Mouse (Mus musculus) left cerebral cortex, postnatal 25 days (tissue): ENCODE measurements at regions not wholly inside any gene's neighbourhood (a gene's known extent, or its start where the extent isn't known, plus 50 kb on each side); places are given as distances from the start of the nearest gene placed in this dataset.

Source experiments
- DNase-seq, 2 experiments: peaks; one replicate each; pipeline ENCODE4 v3.0.0; 2022; ENCODE audit warnings: low spot score in 2 of 2, mixed read lengths in 1 of 2
- intact Hi-C: fragments of 180-260 bp; cut with DNase I; formaldehyde crosslinking; loops from one replicate; pipeline ENCODE4 v1.15.1; 2025

DNA sequence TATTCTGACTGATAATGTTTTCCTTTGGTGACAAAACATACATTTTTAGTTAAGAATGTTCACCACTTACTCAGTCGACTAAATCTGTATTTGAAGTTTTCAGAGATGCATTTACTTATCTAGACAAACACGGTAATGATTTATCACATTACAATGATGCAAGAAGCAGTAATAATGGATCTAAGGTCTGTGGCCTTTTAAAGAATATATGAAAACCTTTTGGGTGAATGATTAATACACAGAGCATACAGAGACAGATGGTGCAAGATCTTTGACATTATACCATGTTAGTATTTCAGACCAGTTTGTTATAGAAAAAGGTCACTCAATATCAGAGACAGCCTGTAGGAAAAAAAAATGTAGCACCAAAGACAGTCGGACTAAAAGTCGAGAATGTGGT is 1004.2 kb upstream of the Ncam2 start:
- DNase-seq, result no peak
- intact Hi-C loops, result no loop called here

DNA sequence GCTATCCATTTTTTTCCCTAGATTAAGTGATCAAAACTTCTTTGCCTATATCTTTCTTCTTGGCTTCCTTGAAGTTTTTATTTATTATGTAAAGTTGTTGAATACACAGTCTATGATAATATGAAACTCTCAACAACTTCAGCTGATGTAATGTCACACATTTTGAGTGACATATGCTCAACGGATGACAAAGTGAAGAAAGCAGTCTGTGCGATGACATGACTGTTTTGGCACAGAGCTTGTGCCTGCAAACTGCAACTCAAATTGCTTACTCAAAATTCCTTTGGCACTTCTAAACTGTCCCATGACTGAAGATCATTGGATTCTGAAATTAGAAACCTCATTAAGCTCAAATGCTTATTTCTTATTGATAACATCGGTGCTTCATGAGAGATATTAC is 997.7 kb upstream of the Ncam2 start:
- intact Hi-C loops, result no loop called here
- no peak for DNase-seq

DNA sequence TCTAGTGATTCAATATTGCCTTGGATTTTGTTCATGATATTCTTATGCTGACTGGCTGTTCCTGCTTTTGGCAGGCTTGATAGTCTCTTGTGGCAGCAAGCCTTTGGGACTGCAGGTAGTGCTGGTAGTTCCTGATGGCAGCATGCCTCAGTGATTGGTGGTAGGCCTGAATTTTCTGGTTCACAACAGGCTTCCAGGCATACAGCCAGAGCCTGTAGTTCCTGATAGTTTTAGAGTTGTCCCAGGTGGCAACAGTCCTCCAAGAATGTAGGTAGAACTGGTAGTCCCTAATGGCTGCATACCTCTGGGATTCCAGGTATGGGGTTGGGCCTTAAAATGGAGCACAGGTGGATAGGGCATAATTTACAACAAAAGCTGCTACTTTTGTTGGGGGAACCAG is 987.7 kb upstream of the Ncam2 start:
- intact Hi-C loops, result no loop called here
- DNase-seq, result no peak

DNA sequence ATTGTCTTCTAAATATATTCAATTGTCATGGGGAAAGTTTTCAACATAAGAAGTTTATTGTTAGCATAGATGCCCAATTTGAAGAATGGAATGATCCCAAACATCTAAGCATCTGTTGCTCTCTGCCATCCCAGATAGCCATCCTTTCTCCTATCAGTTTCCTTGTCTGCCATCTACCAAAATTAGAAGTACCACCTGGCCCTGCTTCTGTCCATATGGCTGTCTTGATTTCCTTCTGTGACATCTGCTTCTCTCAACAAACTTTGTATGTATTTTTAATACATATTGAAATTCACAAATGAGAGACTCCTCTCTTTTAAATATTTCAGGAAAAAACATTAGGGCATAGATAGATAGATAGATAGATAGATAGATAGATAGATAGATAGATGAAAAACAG is 945.1 kb upstream of the Ncam2 start:
- peak in 1 of 2 experiments; percentile 31 for DNase-seq
- intact Hi-C loops, result no loop called here

DNA sequence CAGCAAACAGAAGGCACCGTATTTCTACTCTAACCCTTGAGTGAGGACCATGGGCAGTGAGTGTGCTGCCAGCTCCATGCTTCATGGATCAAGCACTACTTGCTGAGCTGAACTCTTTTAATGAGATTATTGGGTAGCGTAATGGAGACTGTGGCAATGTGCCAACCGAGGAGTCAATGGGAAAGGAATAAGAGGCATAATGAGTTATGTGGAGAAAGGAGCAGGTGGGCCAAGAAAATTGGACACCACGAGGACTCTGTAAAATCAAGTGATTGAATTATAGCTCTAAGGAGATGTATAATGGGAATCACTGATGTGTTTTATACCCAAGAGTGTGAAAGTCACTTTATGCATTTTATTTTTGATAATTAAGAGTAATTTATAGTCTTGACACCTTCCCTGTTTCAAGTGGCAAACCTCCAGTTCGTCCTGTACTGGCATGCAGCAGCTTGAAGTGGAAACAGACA is 934.3 kb upstream of the Ncam2 start:
- no peak for DNase-seq

DNA sequence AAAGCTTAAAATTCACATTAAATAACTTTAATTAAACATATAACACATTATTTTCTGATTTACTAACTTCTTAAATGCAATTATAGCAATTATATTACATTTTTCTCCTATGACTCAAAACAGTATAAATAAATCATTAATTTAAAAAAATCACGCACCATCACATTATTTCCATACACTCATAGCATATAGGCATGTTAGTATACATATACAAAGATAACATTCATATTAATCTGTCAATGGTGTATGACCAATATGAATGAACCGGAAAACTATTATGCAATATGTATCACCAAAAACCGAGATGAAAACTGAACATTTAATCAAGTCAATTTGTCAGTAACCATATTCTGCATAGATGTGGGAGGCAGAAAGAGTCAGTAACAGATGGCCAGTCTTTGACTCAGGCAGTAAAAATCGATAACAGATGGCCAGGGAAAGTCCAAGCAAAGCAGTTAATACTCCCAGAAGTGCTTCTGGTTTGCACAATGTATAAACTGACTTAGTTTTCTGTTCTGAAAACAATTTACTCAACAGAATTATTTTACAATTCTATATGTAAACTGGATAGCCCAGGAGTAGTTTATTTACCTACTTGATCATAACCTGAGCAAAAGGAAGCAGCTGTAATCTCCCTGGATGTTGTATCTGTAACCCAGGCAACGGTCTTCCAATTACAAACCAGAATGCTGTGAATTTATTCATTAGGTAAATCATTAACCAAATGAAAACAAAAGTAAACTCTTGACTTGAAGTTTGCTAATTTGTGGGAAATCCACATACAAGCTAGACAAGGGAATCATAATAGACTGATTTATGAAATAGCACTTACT is 928.0 kb upstream of the Ncam2 start:
- intact Hi-C loops, result no loop called here
- peak in 1 of 2 experiments; percentile 10 for DNase-seq

More for the DNA sequence above, 934.3 kb upstream of the Ncam2 start:
- intact Hi-C loops, result no loop called here
